10 mouse cellular contexts compared by ENCODE assay signal in the genomic region with DNA sequence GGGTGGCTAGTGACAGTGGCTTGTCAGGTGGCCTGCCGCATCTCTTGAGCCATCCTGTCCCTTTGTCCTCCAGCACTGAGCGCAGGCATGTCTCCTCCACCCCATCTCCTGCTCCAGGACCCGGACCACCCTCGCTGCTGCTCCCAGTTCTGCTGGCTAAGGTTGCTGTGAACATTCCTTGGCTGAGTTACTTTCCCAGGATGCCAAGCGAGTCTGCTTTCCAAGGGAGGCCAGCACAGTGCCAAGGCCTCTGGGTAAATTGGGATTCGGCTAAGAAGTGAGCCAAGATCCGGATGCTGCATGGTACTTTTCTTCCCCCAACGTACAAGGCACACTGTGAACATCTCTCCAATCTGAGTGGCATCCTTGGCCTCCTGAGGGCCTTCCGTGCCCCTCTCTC.
DNase-seq lines count a peak whose midpoint lies in the region; ATAC-seq and TF ChIP-seq lines count a peak whose summit lies in the region.
"Had no signal": no experiment of that assay in that cellular context is flagged by ENCODE, and none has a peak within 500 bp of the region (broad histone marks: within the 10 kb centered on the region; RNA-seq: fewer than 3 reads in every experiment).

No protein-coding gene starts in this region.

- H3K4me2 ChIP-seq in midbrain, postnatal 0 days (ENCODE audit: low read depth, low read length, poor library complexity, severe bottlenecking), result no peak overlapping the region
- H3K4me2 ChIP-seq in embryonic facial prominence, embryonic 15.5 days (replicated peaks), result no peak overlapping the region
- H3K4me2 ChIP-seq in liver, embryonic 12.5 days, result no peak overlapping the region
- H3K4me2 ChIP-seq: heart, embryonic 13.5 days; limb, embryonic 15.5 days had no signal

- H3K4me3 ChIP-seq in midbrain, embryonic 10.5 days, result no peak overlapping the region
- no peak overlapping the region for H3K4me3 ChIP-seq in midbrain, postnatal 0 days (ENCODE audit: low read depth, low read length)
- no peak overlapping the region for H3K4me3 ChIP-seq in embryonic facial prominence, embryonic 15.5 days (replicated peaks)
- H3K4me3 ChIP-seq in liver, embryonic 12.5 days, result no peak overlapping the region
- H3K4me3 ChIP-seq: heart, embryonic 13.5 days; limb, embryonic 15.5 days had no signal

- no peaks in the 10 kb centered on the region for H3K9me3 ChIP-seq in midbrain, embryonic 10.5 days (replicated peaks)
- no peaks in the 10 kb centered on the region for H3K9me3 ChIP-seq in midbrain, postnatal 0 days (ENCODE audit: low read length)
- no peaks in the 10 kb centered on the region for H3K9me3 ChIP-seq in embryonic facial prominence, embryonic 15.5 days (replicated peaks)
- H3K9me3 ChIP-seq in liver, embryonic 12.5 days (replicated peaks), result no peaks in the 10 kb centered on the region
- H3K9me3 ChIP-seq: heart, embryonic 13.5 days; limb, embryonic 15.5 days had no signal

- no peak for DNase-seq in midbrain, embryonic 10.5 days (ENCODE audit: low spot score)
- no peak for DNase-seq in midbrain, postnatal 0 days (ENCODE audit: low spot score)
- DNase-seq in layer of hippocampus, postnatal 14 days (ENCODE audit: low spot score in 2 of 2), result peak; percentile 61 to 73
- DNase-seq in telencephalon, adult 2 months (ENCODE audit: low read depth, low spot score), result peak; percentile 34
- DNase-seq in kidney, postnatal 14 days, result no peak

- H3K9ac ChIP-seq in midbrain, postnatal 0 days (replicated peaks; ENCODE audit: low read length, poor library complexity, severe bottlenecking), result no peak overlapping the region
- no peak overlapping the region for H3K9ac ChIP-seq in embryonic facial prominence, embryonic 15.5 days
- H3K9ac ChIP-seq in liver, embryonic 12.5 days, result no peak overlapping the region
- H3K9ac ChIP-seq: heart, embryonic 13.5 days; limb, embryonic 15.5 days had no signal

- H3K27ac ChIP-seq in midbrain, embryonic 10.5 days (replicated peaks), result peak overlapping the region; percentile 49; the same call in 1 of the 2 replicates
- H3K27ac ChIP-seq in midbrain, postnatal 0 days (ENCODE audit: low read depth, low read length), result no peak overlapping the region
- H3K27ac ChIP-seq in embryonic facial prominence, embryonic 15.5 days (replicated peaks), result no peak overlapping the region
- H3K27ac ChIP-seq in liver, embryonic 12.5 days, result no peak overlapping the region
- H3K27ac ChIP-seq: heart, embryonic 13.5 days; limb, embryonic 15.5 days had no signal

- WGBS in midbrain, embryonic 10.5 days, result 90% methylated on average over 9 of the region's 9 CpGs
- 75% methylated on average over 9 of the region's 9 CpGs for WGBS in midbrain, postnatal 0 days
- WGBS in embryonic facial prominence, embryonic 15.5 days, result 69% methylated on average over 9 of the region's 9 CpGs
- WGBS in liver, embryonic 12.5 days (ENCODE audit: insufficient replicate concordance), result 80% methylated on average over 9 of the region's 9 CpGs

- peaks cover 69% of the 10 kb centered on the region for H3K27me3 ChIP-seq in midbrain, embryonic 10.5 days (ENCODE audit: low read depth, poor library complexity, severe bottlenecking)
- no peaks in the 10 kb centered on the region for H3K27me3 ChIP-seq in midbrain, postnatal 0 days (ENCODE audit: insufficient read depth, low read length)
- H3K27me3 ChIP-seq in embryonic facial prominence, embryonic 15.5 days, result peaks cover 5% of the 10 kb centered on the region; the same call in 1 of the 2 replicates
- no peaks in the 10 kb centered on the region; the same call in none of the 2 replicates for H3K27me3 ChIP-seq in liver, embryonic 12.5 days (replicated peaks)
- H3K27me3 ChIP-seq: Patski had no signal

- H3K4me1 ChIP-seq in midbrain, embryonic 10.5 days, result peaks cover 64% of the 10 kb centered on the region
- peaks cover 3% of the 10 kb centered on the region; the same call in 1 of the 2 replicates for H3K4me1 ChIP-seq in midbrain, postnatal 0 days (ENCODE audit: insufficient read depth, low read length)
- H3K4me1 ChIP-seq in embryonic facial prominence, embryonic 15.5 days, result peaks cover 15% of the 10 kb centered on the region
- H3K4me1 ChIP-seq in liver, embryonic 12.5 days, result peaks cover 16% of the 10 kb centered on the region

- no peak for ATAC-seq in midbrain, postnatal 0 days (ENCODE audit: low FRiP score)
- peak; percentile 12; the same call in 1 of the 2 replicates for ATAC-seq in embryonic facial prominence, embryonic 15.5 days (ENCODE audit: insufficient number of reproducible peaks, low FRiP score, low TSS enrichment, low read depth)
- ATAC-seq in liver, embryonic 12.5 days, result no peak
- ATAC-seq: Patski had no signal

- no peak for TF ChIP-seq CTCF in midbrain, postnatal 0 days (IDR thresholded peaks at IDR 0.05)

- no peaks in the 10 kb centered on the region for H3K36me3 ChIP-seq in midbrain, embryonic 10.5 days
- H3K36me3 ChIP-seq in midbrain, postnatal 0 days (ENCODE audit: insufficient read depth, low read length), result no peaks in the 10 kb centered on the region
- no peaks in the 10 kb centered on the region for H3K36me3 ChIP-seq in embryonic facial prominence, embryonic 15.5 days
- no peaks in the 10 kb centered on the region for H3K36me3 ChIP-seq in liver, embryonic 12.5 days
- H3K36me3 ChIP-seq: heart, embryonic 13.5 days; limb, embryonic 15.5 days had no signal

Comparison
In these comparisons a context has a peak if more than half of its experiments do, and no peak if none do; other contexts are left out.
1. DNase-seq: peak in layer of hippocampus, postnatal 14 days (2 of 2) and telencephalon, adult 2 months (single experiment); none in midbrain, embryonic 10.5 days (single experiment), midbrain, postnatal 0 days (single experiment) and kidney, postnatal 14 days (single experiment).